Mouse (Mus musculus) kidney, embryonic 16.5 days (tissue): ENCODE data around the gene Picalm. TPM values are rescaled to one million over a fixed set of nuclear protein-coding genes. Genes with fewer than 3 reads are reported as not detected.
"Not testable (repeated sequence)": the region's sequence is repeated elsewhere in the genome, so short reads cannot be mapped to it uniquely, and the experiment has no call there.

ENCODE experiments used
- ATAC-seq: fragments of 200-750 bp; cut with Nextera tagmentation; 2 replicates; pipeline ENCODE4 v1.8.0; 2017; ENCODE audit warnings: moderate TSS enrichment; ENCODE audit not compliant: low FRiP score, low TSS enrichment
- H3K27ac ChIP-seq: fragments of 300-500 bp; sonication (generic); 2 replicates; pipeline ENCODE4 v1.5.1; 2014; ENCODE audit warnings: low read length
- H3K27me3 ChIP-seq: fragments of 300-500 bp; sonication (generic); 2 replicates; pipeline ENCODE4 v1.6.1; 2014; ENCODE audit warnings: low read length, control low read depth, mixed read lengths; ENCODE audit not compliant: insufficient read depth
- H3K36me3 ChIP-seq: fragments of 300-500 bp; sonication (generic); 2 replicates; pipeline ENCODE4 v1.6.1; 2014; ENCODE audit warnings: low read length, control low read depth, mixed read lengths; ENCODE audit not compliant: insufficient read depth
- H3K4me1 ChIP-seq: fragments of 300-500 bp; sonication (generic); 2 replicates; pipeline ENCODE4 v1.6.1; 2014; ENCODE audit warnings: low read length, control low read depth, mixed read lengths; ENCODE audit not compliant: insufficient read depth
- H3K4me2 ChIP-seq: fragments of 300-500 bp; sonication (generic); replicated peaks from 2 replicates; pipeline ENCODE4 v1.6.1; 2014; ENCODE audit warnings: low read depth, low read length
- H3K4me3 ChIP-seq: fragments of 300-500 bp; sonication (generic); 2 replicates; pipeline ENCODE4 v1.5.1; 2014; ENCODE audit warnings: mild to moderate bottlenecking, low read length
- H3K9ac ChIP-seq: fragments of 300-500 bp; sonication (generic); replicated peaks from 2 replicates; pipeline ENCODE4 v1.6.1; 2014; ENCODE audit warnings: low read length
- H3K9me3 ChIP-seq: fragments of 300-500 bp; sonication (generic); 2 replicates; pipeline ENCODE4 v1.6.1; 2016; ENCODE audit warnings: low read length, control low read depth
- WGBS: fragments of 180-500 bp; shearing (Covaris S2); extraction: QIAGEN DNeasy Blood & Tissue Kit; methylation state at CpG from one replicate; pipeline ENCODE4 v1.1.7; 2014; 5-methylcytosine and 5-hydroxymethylcytosine counted together
- polyA plus RNA-seq: library from polyadenylated mRNA; unstranded; fragments of >200 nt; fragmentation: Nextera tagmentation; extraction: Ambion mirVana; gene quantifications from 2 replicates; pipeline ENCODE4 v1.2.1, GENCODE M21; 2015

The Picalm gene
- polyA plus RNA-seq, 1 experiment from 2014 or later = 34.7 TPM

DNA sequence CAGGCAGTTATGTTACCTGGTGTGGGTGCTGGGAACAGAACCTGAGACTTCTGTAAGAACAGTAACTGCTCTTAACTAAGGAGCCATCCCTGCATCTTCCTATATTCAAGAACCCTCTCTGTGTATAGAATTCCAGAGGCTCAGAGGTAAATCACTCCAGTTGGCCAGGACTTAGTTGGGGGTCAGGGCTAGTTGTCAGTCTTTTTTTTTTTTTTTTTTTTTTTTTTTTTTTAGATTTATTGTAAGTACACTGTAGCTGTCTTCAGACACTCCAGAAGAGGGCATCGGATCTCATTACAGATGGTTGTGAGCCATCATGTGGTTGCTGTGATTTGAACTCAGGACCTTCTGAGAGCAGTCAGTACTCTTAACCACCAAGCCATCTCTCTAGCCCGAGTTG lies 91.5 kb downstream of the Picalm start:
- H3K27ac ChIP-seq = no peak overlapping the region
- H3K27me3 ChIP-seq = no peaks in the 10 kb centered on the region
- no peak overlapping the region for H3K4me2 ChIP-seq
- no peaks in the 10 kb centered on the region for H3K4me1 ChIP-seq
- H3K4me3 ChIP-seq = no peak overlapping the region
- H3K9ac ChIP-seq = no peak overlapping the region
- H3K9me3 ChIP-seq = no peaks in the 10 kb centered on the region
- ATAC-seq = no peak
- H3K36me3 ChIP-seq = no peaks in the 10 kb centered on the region
- 90% methylated on average over 2 of the region's 2 CpGs for WGBS

DNA sequence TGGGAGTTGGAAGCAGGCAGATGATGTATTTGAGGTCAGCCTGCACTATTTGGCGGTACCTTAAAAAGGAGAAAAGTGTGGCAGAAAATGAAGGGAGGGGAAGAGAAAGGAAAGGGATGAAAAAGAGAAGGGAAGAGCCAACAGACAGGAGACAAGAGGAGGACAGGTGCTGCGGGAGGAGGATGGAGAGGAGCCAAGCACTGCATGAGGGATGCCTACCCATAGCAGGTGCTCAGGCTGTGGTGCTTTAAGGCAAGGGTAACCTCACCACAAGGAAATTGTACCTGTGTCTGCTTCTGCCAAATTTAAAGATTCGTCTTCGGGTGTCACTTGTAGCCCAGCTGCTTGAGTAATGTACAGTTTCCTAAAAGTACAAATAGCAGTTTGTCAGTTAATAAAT lies 98.1 kb downstream of the Picalm start:
- Histone ChIP-seq H3K4me3 (no peak overlapping the region), H3K27ac (no peak overlapping the region), H3K4me2 (no peak overlapping the region), H3K4me1 (no peaks in the 10 kb centered on the region), H3K27me3 (no peaks in the 10 kb centered on the region), H3K9ac (no peak overlapping the region), H3K9me3 (no peaks in the 10 kb centered on the region), H3K36me3 (no peaks in the 10 kb centered on the region)
- ATAC-seq = no peak
- WGBS = 88% methylated on average over 4 of the region's 4 CpGs

- not testable (repeated sequence) for H3K9ac ChIP-seq, H3K27me3 ChIP-seq, H3K4me2 ChIP-seq, H3K27ac ChIP-seq, H3K36me3 ChIP-seq, ATAC-seq, H3K4me1 ChIP-seq, H3K9me3 ChIP-seq, H3K4me3 ChIP-seq
Measured at GRCm38 (mm10) chr7:90228884-90229283, 98.9 kb downstream of the Picalm start.

DNA sequence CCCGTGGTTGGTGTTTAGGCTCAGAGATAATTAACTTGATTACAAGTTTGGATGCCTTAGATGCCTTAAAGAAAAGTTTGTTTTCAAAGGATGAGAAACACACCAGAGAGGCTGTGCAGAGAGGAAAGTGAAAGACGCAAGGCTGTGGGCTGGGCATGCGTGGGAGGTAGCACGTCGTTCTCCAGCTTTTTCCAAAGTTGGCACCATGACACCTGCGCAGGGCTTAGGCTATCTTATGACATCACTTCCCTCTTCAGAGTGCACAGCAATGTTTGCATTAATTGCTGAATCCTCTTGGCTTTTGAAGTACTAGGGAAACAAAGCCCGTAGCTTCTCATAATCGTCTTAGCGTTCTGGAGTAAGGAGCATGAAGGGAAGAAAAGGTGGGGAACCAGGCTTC lies 101.4 kb downstream of the Picalm start:
- Histone ChIP-seq H3K9me3 (no peaks in the 10 kb centered on the region), H3K36me3 (no peaks in the 10 kb centered on the region), H3K9ac (no peak overlapping the region), H3K4me3 (no peak overlapping the region), H3K27ac (no peak overlapping the region), H3K4me2 (no peak overlapping the region), H3K27me3 (no peaks in the 10 kb centered on the region), H3K4me1 (no peaks in the 10 kb centered on the region)
- 57% methylated on average over 9 of the region's 9 CpGs for WGBS
- no peak for ATAC-seq

GRCm38 (mm10) chr7:90233921-90234320 lies 103.9 kb downstream of the Picalm start:
- H3K36me3 ChIP-seq = no peaks in the 10 kb centered on the region
- H3K4me2 ChIP-seq = no peak overlapping the region
- no peak overlapping the region for H3K4me3 ChIP-seq
- no peak overlapping the region for H3K27ac ChIP-seq
- ATAC-seq = no peak
- WGBS = 61% methylated on average over 4 of the region's 4 CpGs
- no peaks in the 10 kb centered on the region; the same call in 1 of the 2 replicates for H3K4me1 ChIP-seq
- no peak overlapping the region for H3K9ac ChIP-seq
- H3K27me3 ChIP-seq = no peaks in the 10 kb centered on the region
- no peaks in the 10 kb centered on the region for H3K9me3 ChIP-seq

DNA sequence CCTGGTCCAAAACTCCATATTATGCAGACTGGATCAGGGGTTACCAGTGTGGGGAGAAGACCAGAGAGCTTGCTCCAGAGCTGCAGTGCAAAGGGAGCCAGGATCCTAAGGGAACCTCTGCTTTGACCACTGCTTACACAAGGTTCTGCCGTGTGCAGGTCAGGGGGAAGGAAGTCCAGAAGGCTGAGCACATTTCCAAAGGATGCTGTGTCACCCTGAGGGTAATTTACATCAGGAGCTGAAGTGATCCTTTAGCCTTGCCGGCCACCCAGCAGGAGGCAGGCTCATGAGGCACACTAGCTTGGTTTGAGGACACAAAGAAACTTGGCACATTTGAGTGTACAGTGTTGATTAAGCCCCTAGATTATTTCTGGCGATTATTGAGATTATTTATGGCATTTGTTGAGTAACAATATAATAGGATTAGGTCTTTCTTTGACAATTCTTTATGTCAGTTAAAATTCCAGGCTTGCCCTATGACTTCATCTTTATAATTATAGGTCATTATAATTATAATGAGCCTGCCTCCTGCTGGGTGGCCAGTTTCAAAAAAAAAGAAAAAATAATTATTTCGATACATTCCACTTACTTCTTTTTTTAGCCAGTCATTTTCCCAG lies 106.4 kb downstream of the Picalm start:
- Histone ChIP-seq H3K9me3 (no peaks in the 10 kb centered on the region), H3K4me2 (no peak overlapping the region), H3K27ac (no peak overlapping the region), H3K4me1 (no peaks in the 10 kb centered on the region; the same call in 1 of the 2 replicates), H3K27me3 (no peaks in the 10 kb centered on the region), H3K9ac (no peak overlapping the region), H3K36me3 (no peaks in the 10 kb centered on the region), H3K4me3 (no peak overlapping the region)
- no peak for ATAC-seq
- WGBS = 46% methylated on average over 4 of the region's 4 CpGs

DNA sequence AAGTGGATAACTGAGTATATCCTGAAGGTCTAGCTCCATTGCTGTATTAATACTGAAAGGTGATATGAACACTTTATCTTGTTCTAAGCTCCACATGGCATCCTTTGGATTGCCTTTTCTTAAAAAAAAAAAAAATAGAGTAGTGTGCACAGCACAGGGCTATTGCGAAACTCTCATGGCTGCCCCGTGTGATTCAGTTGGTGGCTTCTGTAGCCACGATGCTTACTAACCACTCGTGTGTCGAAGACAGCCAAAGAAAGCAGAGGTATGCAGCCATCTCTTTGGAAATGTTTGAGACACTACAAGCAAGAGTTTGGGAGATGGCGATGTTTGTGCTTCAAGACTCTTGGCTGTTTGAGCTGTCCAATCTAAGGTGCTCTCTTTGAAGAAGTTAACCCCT lies 113.1 kb downstream of the Picalm start:
- H3K4me1 ChIP-seq = no peaks in the 10 kb centered on the region; the same call in 1 of the 2 replicates

GRCm38 (mm10) chr7:90243643-90244042 lies 113.6 kb downstream of the Picalm start:
- no peak overlapping the region for H3K4me3 ChIP-seq
- no peaks in the 10 kb centered on the region for H3K9me3 ChIP-seq
- WGBS = 76% methylated on average over 5 of the region's 5 CpGs
- no peak for ATAC-seq
- H3K4me1 ChIP-seq = no peaks in the 10 kb centered on the region; the same call in 1 of the 2 replicates
- no peak overlapping the region for H3K9ac ChIP-seq
- no peak overlapping the region for H3K4me2 ChIP-seq
- H3K27ac ChIP-seq = no peak overlapping the region
- H3K36me3 ChIP-seq = no peaks in the 10 kb centered on the region
- no peaks in the 10 kb centered on the region for H3K27me3 ChIP-seq

More for the DNA sequence above, 113.1 kb downstream of the Picalm start:
- H3K27ac ChIP-seq = no peak overlapping the region
- no peak for ATAC-seq
- H3K27me3 ChIP-seq = no peaks in the 10 kb centered on the region
- H3K36me3 ChIP-seq = no peaks in the 10 kb centered on the region
- no peak overlapping the region for H3K4me2 ChIP-seq
- no peak overlapping the region for H3K4me3 ChIP-seq
- H3K9ac ChIP-seq = no peak overlapping the region
- H3K9me3 ChIP-seq = no peaks in the 10 kb centered on the region
- WGBS = 88% methylated on average over 6 of the region's 6 CpGs

DNA sequence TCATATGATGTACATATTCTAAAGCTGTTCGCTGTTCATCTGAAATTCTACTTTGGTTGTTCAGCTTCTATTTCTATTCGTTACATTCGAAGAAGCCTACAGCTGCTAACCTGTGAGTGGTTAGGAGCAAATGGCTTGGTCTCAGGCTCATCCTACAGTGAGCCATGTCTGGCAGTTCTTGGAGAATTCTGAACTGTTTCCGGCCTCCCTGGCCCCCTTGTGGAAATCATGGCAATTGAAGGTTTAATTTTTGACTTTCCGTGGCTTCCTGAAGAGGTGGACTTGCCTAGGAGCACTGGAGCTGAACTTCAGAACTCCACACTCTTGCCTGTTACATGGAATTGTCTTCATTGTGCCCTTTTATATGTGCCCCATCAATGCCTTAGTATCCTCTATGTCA lies 122.9 kb downstream of the Picalm start:
- H3K9ac ChIP-seq = no peak overlapping the region
- H3K4me3 ChIP-seq = no peak overlapping the region

DNA sequence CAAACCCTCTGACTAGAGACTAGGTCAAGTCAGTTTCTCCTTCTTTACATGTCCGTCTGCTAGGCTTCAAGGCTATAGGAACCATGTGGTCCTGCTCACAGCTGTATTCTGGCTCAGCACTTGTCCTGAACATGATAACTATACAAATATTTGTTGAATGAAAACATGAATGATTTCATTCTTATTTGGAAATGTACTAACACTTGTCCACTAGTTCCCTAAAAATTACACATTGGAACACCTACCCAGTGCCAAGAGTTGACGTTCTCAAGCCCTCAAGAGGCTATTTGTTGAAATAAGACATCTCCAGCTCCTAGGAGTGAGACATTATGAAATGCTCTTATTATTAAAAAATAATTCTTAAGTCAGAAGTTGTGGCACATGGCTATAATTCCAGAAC lies 128.7 kb downstream of the Picalm start:
- Histone ChIP-seq H3K9me3 (no peaks in the 10 kb centered on the region), H3K4me2 (no peak overlapping the region), H3K36me3 (no peaks in the 10 kb centered on the region), H3K27ac (no peak overlapping the region), H3K4me1 (no peaks in the 10 kb centered on the region), H3K4me3 (no peak overlapping the region), H3K9ac (no peak overlapping the region), H3K27me3 (0 out of 2 replicates have a peak, but pooled peaks cover 2% of the 10 kb centered on the region)
- WGBS = 85% methylated on average over 2 of the region's 2 CpGs
- ATAC-seq = no peak

More for the DNA sequence above, 122.9 kb downstream of the Picalm start:
- ATAC-seq = no peak
- WGBS = 72% methylated on average over 5 of the region's 5 CpGs
- Histone ChIP-seq H3K9me3 (no peaks in the 10 kb centered on the region), H3K4me1 (no peaks in the 10 kb centered on the region), H3K27me3 (no peaks in the 10 kb centered on the region), H3K36me3 (no peaks in the 10 kb centered on the region), H3K27ac (no peak overlapping the region), H3K4me2 (no peak overlapping the region)
